Mouse (Mus musculus) kidney, postnatal 10 days (tissue): Measurements from ENCODE around the gene Slc26a10.

Experiments used
- DNase-seq: peaks from one replicate; pipeline ENCODE4 v3.0.0; 2021; ENCODE audit warnings: mixed read lengths

Gene Slc26a10

DNA sequence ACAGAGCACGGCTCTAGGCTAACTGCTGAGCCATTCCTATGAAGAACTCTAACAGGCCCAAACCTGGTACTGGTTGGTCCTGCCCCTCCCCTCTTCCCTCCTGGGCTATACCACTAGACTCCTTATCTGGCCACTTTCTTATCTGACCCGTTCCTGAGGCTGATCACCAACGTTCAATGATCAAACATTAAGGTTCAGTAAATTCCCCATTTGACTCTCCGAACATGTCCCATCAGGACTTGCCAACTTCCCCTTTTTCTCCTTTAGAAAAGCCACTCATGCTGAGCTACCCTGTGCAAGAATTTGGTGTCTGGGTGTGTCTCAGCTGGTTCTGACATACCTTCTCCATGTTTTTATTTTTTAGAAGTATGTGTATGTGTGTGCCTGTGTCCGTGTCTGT is 53.9 kb downstream of the Slc26a10 start:
- DNase-seq, result no peak

DNA sequence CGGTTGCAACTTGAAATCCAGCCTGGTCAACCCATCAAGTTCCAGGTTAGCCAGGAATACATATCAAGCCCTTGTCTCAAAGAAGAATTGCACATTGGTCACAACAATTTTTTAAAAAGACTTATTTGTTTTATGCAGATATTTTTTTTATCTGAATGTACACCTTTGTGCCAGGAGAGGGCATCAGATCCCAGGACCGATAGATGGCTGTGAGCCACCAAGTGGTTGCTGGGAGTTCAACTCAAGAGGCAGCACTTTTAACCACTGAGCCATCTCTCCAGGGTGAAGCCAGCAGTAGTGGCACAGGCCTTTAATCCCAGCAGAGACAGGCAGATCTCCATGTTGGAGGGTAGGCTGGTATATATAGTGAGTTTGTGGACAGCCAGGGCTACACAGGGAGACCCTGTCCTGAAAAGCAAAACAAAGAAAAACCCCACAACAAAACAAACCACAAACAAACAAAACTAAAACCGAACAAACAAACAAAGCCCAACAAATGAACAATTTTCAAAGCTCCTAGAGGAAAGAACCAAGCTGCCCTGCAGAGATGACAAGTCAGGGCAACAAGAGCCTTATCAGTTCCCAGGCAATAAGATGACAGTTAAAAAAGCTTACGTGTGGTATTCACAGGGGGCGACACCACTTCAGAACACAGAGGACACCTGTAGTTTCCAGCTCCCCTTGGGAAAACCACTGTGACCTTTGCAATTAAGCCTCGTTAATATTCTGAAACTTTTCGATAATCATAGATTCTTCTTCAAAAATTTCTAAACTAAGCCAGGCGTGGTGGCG is 55.0 kb downstream of the Slc26a10 start:
- peak; percentile 52 for DNase-seq

DNA sequence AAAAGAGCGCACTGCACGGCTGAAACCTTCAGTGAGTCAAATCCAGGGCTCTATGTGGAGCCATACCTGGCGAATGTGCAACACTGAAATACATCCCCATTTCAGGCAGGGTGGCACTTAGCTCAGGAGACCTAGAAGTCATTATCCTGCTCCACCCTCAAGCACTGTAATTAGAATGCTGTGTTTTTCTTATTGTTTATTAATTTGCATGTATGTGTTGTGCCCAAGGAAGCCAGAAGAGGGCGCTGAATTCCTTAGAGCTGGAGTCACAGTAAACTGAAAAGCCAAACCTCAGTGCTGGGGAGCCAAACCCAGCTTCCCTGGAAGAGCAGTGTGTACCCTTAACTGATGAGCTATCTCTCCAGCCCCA is 57.0 kb downstream of the Slc26a10 start:
- peak; percentile 81 for DNase-seq

DNA sequence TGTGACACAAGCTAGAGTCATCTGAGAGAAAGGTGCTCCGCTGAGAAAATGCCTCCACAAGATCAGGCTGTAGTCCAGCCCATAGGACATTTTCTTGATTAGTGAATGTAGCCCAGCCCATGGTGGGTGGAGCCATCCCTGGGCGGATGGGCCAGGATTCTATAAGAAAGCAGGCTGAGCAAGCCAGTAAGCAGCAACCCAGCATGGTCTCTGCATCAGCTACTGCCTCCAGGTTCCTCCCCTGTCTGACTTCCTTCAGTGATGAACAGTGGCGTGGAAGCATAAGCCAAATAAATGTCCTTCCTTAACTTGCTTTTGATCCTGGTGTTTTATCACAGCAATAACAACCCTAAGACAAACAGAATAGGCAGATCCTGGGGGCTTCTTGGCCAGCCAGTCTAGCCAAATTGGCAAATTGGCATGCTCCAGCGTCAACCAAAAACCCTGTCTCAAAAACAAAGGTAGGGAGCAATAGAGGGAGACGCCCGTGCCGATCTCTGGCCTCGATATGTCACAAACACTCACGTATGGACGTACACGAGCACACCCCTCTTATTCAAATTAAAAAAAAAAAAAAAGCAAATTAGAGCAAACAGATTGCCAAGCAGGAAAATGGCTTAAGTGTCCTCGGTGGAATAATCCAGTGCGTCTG is 57.5 kb downstream of the Slc26a10 start:
- DNase-seq, result peak; percentile 50

DNA sequence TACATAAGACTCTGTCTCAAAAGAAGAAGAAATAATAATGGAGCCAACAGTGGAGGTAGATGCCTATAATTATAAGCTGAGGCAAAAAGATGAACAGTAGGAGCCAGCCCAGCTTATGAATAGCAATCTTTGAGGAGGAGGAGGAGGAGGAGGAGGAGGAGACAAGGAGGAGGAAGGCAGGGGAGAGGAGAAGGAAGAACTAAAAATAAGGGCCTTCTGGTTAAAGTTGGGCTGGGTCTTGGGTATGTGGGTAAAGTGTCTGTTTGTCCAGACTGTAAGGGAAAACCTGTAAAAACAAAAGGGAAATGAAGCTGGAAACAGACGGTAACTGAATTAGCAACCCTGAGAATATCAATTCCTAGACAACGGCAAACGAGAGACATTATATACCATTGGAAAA is 58.4 kb downstream of the Slc26a10 start:
- no peak for DNase-seq
